ENCODE assay signal across 17 mouse cellular contexts in the genomic region with DNA sequence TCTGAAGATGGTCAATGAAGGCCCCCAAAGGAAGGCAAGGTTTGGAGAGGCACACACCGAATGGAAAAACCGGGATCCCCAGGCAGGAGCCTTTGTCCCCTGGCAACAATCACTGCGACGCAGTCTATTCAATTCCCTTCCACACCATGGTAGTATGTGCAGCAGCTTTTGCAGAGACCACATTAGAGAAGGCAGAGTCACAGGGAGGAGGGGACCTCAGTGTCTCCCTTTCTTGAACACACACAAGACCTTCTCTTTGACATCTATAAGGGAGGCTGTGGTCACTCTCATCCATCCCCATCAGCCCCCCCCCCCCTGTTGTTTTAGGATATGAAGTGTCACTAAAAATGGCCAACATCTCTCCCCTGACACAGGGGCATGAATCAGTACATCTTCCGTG. TPM values are rescaled to one million over a fixed set of nuclear protein-coding genes. Genes with fewer than 3 reads are reported as not detected.
DNase-seq lines count a peak whose midpoint lies in the region; ATAC-seq lines count a peak whose summit lies in the region.
"Had no signal": no experiment of that assay in that cellular context is flagged by ENCODE, and none has a peak within 500 bp of the region (broad histone marks: within the 10 kb centered on the region; RNA-seq: fewer than 3 reads in every experiment).

No protein-coding gene starts in this region.

- no peaks in the 10 kb centered on the region for H3K27me3 ChIP-seq in midbrain, embryonic 11.5 days (ENCODE audit: control insufficient read depth, insufficient read depth, low read length)
- H3K27me3 ChIP-seq in midbrain, embryonic 10.5 days (ENCODE audit: low read depth, poor library complexity, severe bottlenecking) = no peaks in the 10 kb centered on the region
- no peaks in the 10 kb centered on the region for H3K27me3 ChIP-seq in forebrain, embryonic 16.5 days (replicated peaks; ENCODE audit: control insufficient read depth, insufficient read depth, low read length)
- no peaks in the 10 kb centered on the region for H3K27me3 ChIP-seq in midbrain, embryonic 12.5 days
- no peaks in the 10 kb centered on the region for H3K27me3 ChIP-seq in neural tube, embryonic 14.5 days (ENCODE audit: control insufficient read depth, insufficient read depth, low read length)

- H3K4me2 ChIP-seq in midbrain, embryonic 11.5 days = no peak overlapping the region
- peak overlapping the region; percentile 47 for H3K4me2 ChIP-seq in forebrain, embryonic 16.5 days (ENCODE audit: low read length)
- no peak overlapping the region for H3K4me2 ChIP-seq in midbrain, embryonic 12.5 days (replicated peaks)
- H3K4me2 ChIP-seq in neural tube, embryonic 14.5 days (ENCODE audit: low read depth, low read length) = peak overlapping the region; percentile 25; the same call in 1 of the 2 replicates
- H3K4me2 ChIP-seq: liver, embryonic 11.5 days; lung, embryonic 14.5 days had no signal

- H3K4me3 ChIP-seq in midbrain, embryonic 11.5 days (ENCODE audit: low read depth, low read length) = no peak overlapping the region
- no peak overlapping the region for H3K4me3 ChIP-seq in midbrain, embryonic 10.5 days
- no peak overlapping the region for H3K4me3 ChIP-seq in forebrain, embryonic 16.5 days (replicated peaks; ENCODE audit: low read length)
- H3K4me3 ChIP-seq in midbrain, embryonic 12.5 days = no peak overlapping the region
- H3K4me3 ChIP-seq in neural tube, embryonic 14.5 days (ENCODE audit: low read depth, low read length) = no peak overlapping the region
- H3K4me3 ChIP-seq: heart, embryonic 13.5 days had no signal

- H3K9ac ChIP-seq in midbrain, embryonic 11.5 days (ENCODE audit: low read length) = no peak overlapping the region
- H3K9ac ChIP-seq in forebrain, embryonic 16.5 days (replicated peaks; ENCODE audit: low read depth, low read length) = no peak overlapping the region
- no peak overlapping the region for H3K9ac ChIP-seq in midbrain, embryonic 12.5 days (replicated peaks)
- no peak overlapping the region for H3K9ac ChIP-seq in neural tube, embryonic 14.5 days (replicated peaks; ENCODE audit: low read depth, low read length)
- H3K9ac ChIP-seq: lung, embryonic 14.5 days had no signal

- peaks cover 5% of the 10 kb centered on the region for H3K4me1 ChIP-seq in midbrain, embryonic 11.5 days (ENCODE audit: control insufficient read depth, insufficient read depth, low read length)
- peaks cover 23% of the 10 kb centered on the region for H3K4me1 ChIP-seq in midbrain, embryonic 10.5 days
- H3K4me1 ChIP-seq in forebrain, embryonic 16.5 days (replicated peaks; ENCODE audit: control insufficient read depth, insufficient read depth, low read length) = peaks cover 28% of the 10 kb centered on the region
- H3K4me1 ChIP-seq in midbrain, embryonic 12.5 days = peaks cover 25% of the 10 kb centered on the region; the same call in 1 of the 2 replicates
- peaks cover 23% of the 10 kb centered on the region; the same call in 1 of the 2 replicates for H3K4me1 ChIP-seq in neural tube, embryonic 14.5 days (ENCODE audit: control insufficient read depth, insufficient read depth, low read length)

- H3K27ac ChIP-seq in midbrain, embryonic 11.5 days (ENCODE audit: low read depth, low read length) = peak overlapping the region; percentile 4; the same call in 1 of the 2 replicates
- no peak overlapping the region; the same call in 1 of the 2 replicates for H3K27ac ChIP-seq in midbrain, embryonic 10.5 days (replicated peaks)
- H3K27ac ChIP-seq in forebrain, embryonic 16.5 days (ENCODE audit: low read length) = peak overlapping the region; percentile 77
- peak overlapping the region; percentile 73 for H3K27ac ChIP-seq in midbrain, embryonic 12.5 days (replicated peaks)
- peak overlapping the region; percentile 84 for H3K27ac ChIP-seq in neural tube, embryonic 14.5 days (ENCODE audit: low read depth, low read length)
- H3K27ac ChIP-seq: heart, embryonic 13.5 days; macrophage had no signal

- DNase-seq in midbrain, embryonic 11.5 days (ENCODE audit: low spot score, missing footprints) = no peak
- no peak for DNase-seq in midbrain, embryonic 10.5 days (ENCODE audit: low spot score)
- no peak for DNase-seq in kidney, adult 18-20 months
- DNase-seq in layer of hippocampus, adult 9-10 months (ENCODE audit: low spot score) = no peak
- DNase-seq in adrenal gland, postnatal 36 days = no peak
- DNase-seq: cerebellum, adult 9-11 months; kidney, adult 2 months; kidney, postnatal 14 days; lung, embryonic 14.5 days; spleen, adult 18-20 months had no signal

- 67% methylated on average over 5 of the region's 5 CpGs for WGBS in midbrain, embryonic 11.5 days
- 73% methylated on average over 5 of the region's 5 CpGs for WGBS in midbrain, embryonic 10.5 days
- WGBS in forebrain, embryonic 16.5 days = 36% methylated on average over 5 of the region's 5 CpGs
- WGBS in midbrain, embryonic 12.5 days = 61% methylated on average over 5 of the region's 5 CpGs
- WGBS in neural tube, embryonic 14.5 days = 24% methylated on average over 5 of the region's 5 CpGs

- 0 out of 2 replicates have a peak, but pooled peaks have one; percentile 38 for ATAC-seq in midbrain, embryonic 11.5 days (ENCODE audit: low FRiP score)
- 0 out of 2 replicates have a peak, but pooled peaks have one; percentile 18 for ATAC-seq in forebrain, embryonic 16.5 days
- ATAC-seq in midbrain, embryonic 12.5 days (ENCODE audit: low FRiP score, low read depth) = peak; percentile 41; the same call in 1 of the 2 replicates
- ATAC-seq in neural tube, embryonic 14.5 days (ENCODE audit: low read depth) = peak; percentile 44

- H3K9me3 ChIP-seq in midbrain, embryonic 11.5 days (ENCODE audit: control insufficient read depth, low read length) = no peaks in the 10 kb centered on the region
- H3K9me3 ChIP-seq in midbrain, embryonic 10.5 days (replicated peaks) = no peaks in the 10 kb centered on the region
- no peaks in the 10 kb centered on the region for H3K9me3 ChIP-seq in forebrain, embryonic 16.5 days (ENCODE audit: control insufficient read depth, low read length)
- no peaks in the 10 kb centered on the region for H3K9me3 ChIP-seq in midbrain, embryonic 12.5 days
- H3K9me3 ChIP-seq in neural tube, embryonic 14.5 days (ENCODE audit: control insufficient read depth, low read length) = no peaks in the 10 kb centered on the region
- H3K9me3 ChIP-seq: heart, embryonic 13.5 days had no signal

- H3K36me3 ChIP-seq in midbrain, embryonic 11.5 days (ENCODE audit: control insufficient read depth, insufficient read depth, low read length) = no peaks in the 10 kb centered on the region
- H3K36me3 ChIP-seq in midbrain, embryonic 10.5 days = no peaks in the 10 kb centered on the region
- no peaks in the 10 kb centered on the region for H3K36me3 ChIP-seq in forebrain, embryonic 16.5 days (ENCODE audit: control insufficient read depth, insufficient read depth)
- H3K36me3 ChIP-seq in midbrain, embryonic 12.5 days = no peaks in the 10 kb centered on the region
- H3K36me3 ChIP-seq in neural tube, embryonic 14.5 days (ENCODE audit: control insufficient read depth, insufficient read depth, low read length) = no peaks in the 10 kb centered on the region
- H3K36me3 ChIP-seq: heart, embryonic 13.5 days had no signal

RNA-seq across cellular contexts. Expression of a gene that starts 39.2 kb away (rescaled TPM):
- 9.6 and 10.1 TPM in 2 replicates for polyA plus RNA-seq in midbrain, embryonic 11.5 days (2014; fragmentation: Nextera tagmentation; extraction: Ambion mirVana)
- 5.3 and 9.5 TPM in 2 replicates for polyA plus RNA-seq in midbrain, embryonic 10.5 days (2016; fragmentation: Nextera tagmentation; extraction: Ambion mirVana)
- 9.9 and 12.0 TPM in 2 replicates for polyA plus RNA-seq in forebrain, embryonic 16.5 days (2015; fragmentation: Nextera tagmentation; extraction: Ambion mirVana)
- 15.7 and 18.9 TPM in 2 replicates for polyA plus RNA-seq in midbrain, embryonic 12.5 days (2016; fragmentation: Nextera tagmentation; extraction: Ambion mirVana)
- polyA plus RNA-seq in neural tube, embryonic 14.5 days (2014; fragmentation: Nextera tagmentation; extraction: Ambion mirVana) = 9.7 and 16.9 TPM in 2 replicates
- total RNA-seq in adrenal gland, postnatal 36 days (2021) = 10 to 100 TPM in 1 of 2 experiments, 1 to 10 TPM in 1; 8.6 to 12.4 TPM
- total RNA-seq: monocyte, adult 5-6 weeks had no signal
- polyA plus RNA-seq: macrophage had no signal

Comparison
In these comparisons a context has a peak if more than half of its experiments do, and no peak if none do; other contexts are left out.
1. H3K4me2 ChIP-seq: peak in forebrain, embryonic 16.5 days (single experiment) and neural tube, embryonic 14.5 days (single experiment); none in midbrain, embryonic 11.5 days (single experiment) and midbrain, embryonic 12.5 days (single experiment).
2. Peak in every context shown above with its lines, with median percentiles within 50 percentile points of each other: ATAC-seq.